Mouse (Mus musculus) megakaryocyte-erythroid progenitor cell, adult 5-6 weeks (primary cell): Measurements from ENCODE around the gene Mthfsd. TPM values are rescaled to one million over a fixed set of nuclear protein-coding genes. Genes with fewer than 3 reads are reported as not detected.

Experiments
- ATAC-seq: replicated peaks from 2 replicates; pipeline ENCODE4 v1.8.0; 2016; ENCODE audit warnings: mild to moderate bottlenecking, inconsistent platforms; ENCODE audit not compliant: severe bottlenecking, poor library complexity, low FRiP score, low TSS enrichment
- total RNA-seq, 2 experiments: library from RNA; stranded (forward) in 1 of 2; stranded (reverse) in 1 of 2; fragments of 200-1000, 215-1000 nt in 1 of 2; fragments of >200 nt in 1 of 2; fragmentation: Nextera tagmentation in 1 of 2; gene quantifications; 2 replicates each; pipeline ENCODE4 v1.2.3; 2014 to 2017

Gene Mthfsd
- total RNA-seq, 2 experiments from 2014 or later, result 24.8 to 41.2 TPM

- peak; percentile 79 for ATAC-seq
These were observed 15.6 kb downstream of the Mthfsd start for GRCm38 (mm10) chr8:121092627-121093026.

GRCm38 (mm10) chr8:121092141-121092540 lies 16.1 kb downstream of the Mthfsd start:
- no peak for ATAC-seq

DNA sequence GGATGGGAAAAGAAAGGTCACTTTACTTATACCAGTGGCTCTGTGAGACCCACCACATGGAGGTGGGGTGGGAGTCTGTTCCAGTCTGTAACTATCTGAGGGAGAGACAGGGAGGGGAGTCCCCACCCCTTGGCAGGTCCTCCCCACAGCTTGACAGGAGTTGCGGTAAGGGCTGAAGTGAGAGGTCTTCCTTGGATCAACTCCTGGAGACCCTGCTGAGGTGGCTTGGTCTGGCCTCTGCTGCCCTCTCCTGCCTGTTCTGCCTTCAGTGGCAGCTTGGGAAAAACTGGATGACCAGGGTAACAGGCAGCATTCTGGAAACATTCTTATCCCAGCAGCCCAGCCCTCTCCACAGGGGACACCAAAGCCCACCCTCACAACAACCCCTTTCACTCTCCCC lies 17.5 kb downstream of the Mthfsd start:
- ATAC-seq, result no peak

- no peak for ATAC-seq
These were observed 18.4 kb downstream of the Mthfsd start for GRCm38 (mm10) chr8:121089631-121090380.

- no peak for ATAC-seq
These were observed 19.1 kb downstream of the Mthfsd start for GRCm38 (mm10) chr8:121088871-121089630.

DNA sequence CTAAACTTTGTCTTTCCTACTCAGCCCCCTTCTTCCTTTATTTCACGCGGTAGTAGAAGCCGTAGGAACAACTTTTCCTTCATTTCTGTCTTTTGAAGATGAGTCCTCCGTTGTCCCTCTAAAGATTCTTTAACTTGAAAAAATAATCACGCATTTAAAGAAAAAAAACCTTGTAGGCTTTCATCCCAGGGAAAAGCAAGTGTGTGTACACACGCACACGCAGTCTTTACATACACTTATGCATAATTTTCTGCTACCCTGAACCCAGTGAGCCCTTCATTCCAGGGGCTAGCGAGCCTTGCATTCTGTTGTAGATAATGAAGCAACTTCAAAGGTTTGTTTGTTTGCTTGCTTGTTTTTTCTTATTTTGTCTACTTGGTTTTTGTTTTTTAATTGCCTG lies 19.9 kb downstream of the Mthfsd start:
- no peak for ATAC-seq

- no peak for ATAC-seq
These were observed 21.9 kb downstream of the Mthfsd start for GRCm38 (mm10) chr8:121086004-121086900.

DNA sequence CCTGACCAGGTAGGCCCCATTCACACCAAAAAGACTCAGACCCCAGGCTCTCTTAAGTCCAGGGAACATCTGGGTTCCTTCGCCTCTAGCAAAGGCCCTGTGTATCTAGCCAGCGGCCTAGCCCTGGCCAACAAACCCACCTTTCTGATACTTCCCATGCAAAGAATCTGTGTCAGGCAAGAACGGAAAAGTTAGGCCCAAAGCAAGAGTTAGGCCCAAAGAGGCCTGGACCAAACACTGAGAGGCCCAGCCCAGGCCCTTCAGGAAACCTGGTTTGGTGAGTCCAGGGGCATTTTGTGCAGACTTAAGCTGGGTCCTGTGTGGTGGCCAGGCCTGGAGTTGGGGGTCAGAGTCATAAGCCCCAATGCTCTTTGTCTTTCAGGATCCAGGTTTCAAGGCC lies 22.6 kb downstream of the Mthfsd start:
- no peak for ATAC-seq

DNA sequence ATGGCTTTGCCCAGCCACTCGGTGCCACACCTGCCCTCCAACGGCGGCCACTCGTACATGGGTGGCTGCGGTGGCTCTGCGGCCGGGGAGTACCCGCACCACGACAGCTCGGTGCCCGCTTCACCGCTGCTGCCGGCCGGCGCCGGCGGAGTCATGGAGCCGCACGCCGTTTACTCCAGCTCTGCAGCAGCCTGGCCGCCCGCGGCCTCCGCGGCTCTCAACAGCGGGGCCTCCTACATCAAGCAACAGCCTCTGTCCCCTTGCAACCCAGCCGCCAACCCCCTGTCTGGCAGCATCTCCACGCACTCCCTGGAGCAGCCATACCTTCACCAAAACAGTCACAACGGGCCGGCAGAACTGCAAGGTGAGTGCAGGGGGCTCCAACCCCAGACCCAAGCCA lies 23.2 kb downstream of the Mthfsd start:
- no peak for ATAC-seq

DNA sequence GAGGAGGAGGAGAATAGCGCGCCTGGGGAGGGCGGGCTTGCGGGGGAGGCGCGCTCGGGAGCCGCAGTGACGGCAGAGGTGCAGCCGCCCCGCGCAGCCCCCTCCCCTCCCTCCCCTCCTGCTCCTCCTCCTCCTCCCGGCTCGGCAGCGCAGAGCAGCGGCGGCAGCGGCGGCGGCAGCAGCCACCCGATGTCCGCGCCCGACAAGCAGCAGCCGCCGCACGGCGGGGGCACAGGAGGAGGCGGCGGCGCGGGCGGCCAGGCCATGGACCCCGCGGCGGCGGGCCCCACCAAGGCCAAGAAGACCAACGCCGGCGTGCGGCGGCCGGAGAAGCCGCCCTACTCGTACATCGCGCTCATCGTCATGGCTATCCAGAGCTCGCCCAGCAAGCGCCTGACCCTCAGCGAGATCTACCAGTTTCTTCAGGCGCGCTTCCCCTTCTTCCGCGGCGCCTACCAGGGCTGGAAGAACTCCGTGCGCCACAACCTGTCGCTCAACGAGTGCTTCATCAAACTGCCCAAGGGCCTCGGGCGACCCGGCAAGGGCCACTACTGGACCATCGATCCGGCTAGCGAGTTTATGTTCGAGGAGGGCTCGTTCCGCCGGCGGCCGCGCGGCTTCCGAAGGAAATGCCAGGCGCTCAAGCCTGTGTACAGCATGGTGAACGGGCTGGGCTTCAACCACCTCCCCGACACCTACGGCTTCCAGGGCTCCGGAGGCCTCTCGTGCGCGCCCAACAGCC lies 23.8 kb downstream of the Mthfsd start, which contains the start of gene Foxf1:
Gene Foxf1, plus strand, starts transcription at position 177 of the 742 bp plus-strand sequence.
- ATAC-seq, result no peak

- no peak for ATAC-seq
These were observed 24.3 kb downstream of the Mthfsd start for GRCm38 (mm10) chr8:121083936-121084209.

GRCm38 (mm10) chr8:121083093-121083935 lies 24.9 kb downstream of the Mthfsd start:
- ATAC-seq, result no peak

DNA sequence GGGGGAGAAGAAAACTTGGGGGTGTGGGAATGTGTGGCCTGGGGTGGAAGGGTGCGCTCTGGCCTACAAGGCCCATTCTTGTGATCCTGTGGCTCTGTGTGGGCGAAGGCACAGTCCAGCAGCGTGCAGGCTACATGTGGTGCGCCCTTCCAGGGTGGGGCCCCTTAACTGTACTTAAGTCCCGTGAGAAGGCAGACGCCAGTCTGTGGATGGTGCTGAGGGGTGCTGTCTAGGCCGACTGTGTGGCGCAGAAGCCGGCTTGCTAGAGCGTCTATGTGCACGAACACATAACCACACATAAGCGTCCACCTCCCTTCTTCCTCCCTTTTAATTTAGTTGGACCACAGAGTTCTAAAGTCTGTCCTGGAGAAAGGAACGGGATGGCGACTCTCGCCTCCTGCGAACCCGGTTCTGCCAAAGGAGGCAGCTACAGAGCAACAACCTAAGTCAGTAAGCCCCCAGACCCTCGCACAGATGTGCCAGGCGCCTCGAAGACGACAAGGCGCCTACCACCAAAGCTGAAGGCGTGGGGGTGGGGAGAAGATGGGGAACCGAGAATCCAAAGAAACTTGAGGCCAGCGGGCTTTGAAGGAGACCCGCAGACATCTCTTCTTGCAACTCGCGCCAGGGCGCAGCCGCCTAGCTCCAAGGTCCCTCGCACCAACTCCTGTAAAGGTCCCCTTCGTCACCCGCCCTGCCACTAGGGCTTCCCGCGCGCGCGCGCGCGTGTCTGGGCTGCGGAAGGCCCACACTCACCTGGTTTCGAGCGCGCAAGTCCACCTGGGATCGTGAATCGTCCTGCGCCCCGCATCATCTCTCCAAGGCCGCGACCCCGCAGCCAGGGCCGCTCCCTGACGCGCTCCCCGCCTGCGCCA lies 25.7 kb downstream of the Mthfsd start:
- ATAC-seq, result no peak

DNA sequence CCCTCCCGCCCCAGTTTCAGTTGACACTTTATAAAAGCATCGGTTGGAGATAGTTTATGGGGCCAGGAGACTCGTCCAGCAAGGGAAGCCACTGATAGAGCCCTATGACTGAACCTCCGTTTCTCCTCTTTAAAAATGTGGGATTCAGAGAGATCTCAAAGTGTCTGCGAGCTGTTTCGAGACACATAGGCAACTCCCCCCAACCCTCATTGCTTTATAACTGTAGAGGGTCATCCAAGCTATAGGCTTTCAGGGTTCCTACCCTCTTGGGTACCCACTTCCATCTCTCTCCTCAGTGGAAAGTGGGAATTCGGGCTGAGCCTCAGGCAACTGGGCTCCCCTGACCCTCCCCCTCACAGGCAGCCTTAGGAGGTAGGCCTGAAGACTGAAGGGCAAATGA lies 26.8 kb downstream of the Mthfsd start:
- no peak for ATAC-seq

DNA sequence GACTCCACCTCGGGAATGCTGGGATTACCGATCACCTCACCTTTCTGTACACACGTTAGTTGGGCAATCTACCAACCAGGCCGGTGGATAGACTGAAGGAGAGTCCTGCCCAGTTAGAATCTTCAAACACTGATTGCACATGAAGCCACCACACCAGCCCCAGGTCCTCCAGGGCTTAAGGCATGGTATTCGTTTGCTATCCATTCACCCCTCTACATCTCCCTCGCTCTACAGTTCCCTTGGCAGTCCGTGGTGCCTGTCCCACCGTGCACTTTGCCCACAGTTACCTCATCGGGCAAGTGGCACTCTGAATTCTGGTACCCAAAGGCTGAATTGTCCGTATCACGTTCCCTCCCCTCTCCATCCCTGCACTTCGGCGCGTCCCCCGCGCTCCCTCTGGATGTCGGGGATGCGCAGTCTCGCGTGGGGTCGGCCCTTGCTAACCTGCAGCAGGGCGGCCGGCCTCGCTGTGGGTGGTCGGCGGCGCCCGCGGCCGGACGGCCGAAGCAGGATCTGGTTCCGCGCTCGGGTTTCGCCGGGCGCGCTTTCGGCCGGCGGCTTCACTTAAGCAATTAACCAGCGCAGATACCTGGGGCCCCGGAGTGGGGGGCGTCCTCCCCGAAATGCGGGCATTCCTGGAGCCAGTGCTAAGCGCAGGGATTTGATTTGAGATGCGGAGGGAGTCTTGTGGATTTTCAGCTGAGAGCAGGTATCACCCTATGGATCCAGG lies 27.7 kb downstream of the Mthfsd start:
- ATAC-seq, result no peak

GRCm38 (mm10) chr8:121079944-121080343 lies 28.2 kb downstream of the Mthfsd start:
- ATAC-seq, result no peak

DNA sequence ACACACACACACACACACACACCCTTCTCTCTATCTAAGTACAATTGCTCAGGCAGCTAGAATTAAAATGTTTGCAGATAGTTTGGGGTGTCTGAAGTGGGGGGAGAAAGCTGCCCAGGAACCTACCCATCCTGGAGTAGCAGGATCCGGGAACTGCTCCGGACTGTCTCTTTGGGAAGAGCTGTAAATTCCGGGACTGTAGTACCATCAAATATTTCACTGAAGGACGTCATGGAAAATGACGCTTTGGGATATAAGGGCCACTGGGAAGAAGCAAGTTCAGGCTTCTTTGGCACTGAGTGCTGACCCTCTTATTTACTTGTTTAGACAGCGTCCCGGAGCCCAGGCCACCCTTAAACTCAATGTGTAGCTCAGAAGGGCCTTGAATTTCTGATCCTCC lies 29.0 kb downstream of the Mthfsd start:
- no peak for ATAC-seq
